Mouse (Mus musculus) stomach, embryonic 15.5 days (tissue): Measurements from ENCODE around the gene March5. TPM values are rescaled to one million over a fixed set of nuclear protein-coding genes. Genes with fewer than 3 reads are reported as not detected.
"Not testable (repeated sequence)": the region's sequence is repeated elsewhere in the genome, so short reads cannot be mapped to it uniquely, and the experiment has no call there.

Experiments
- ATAC-seq: fragments of 200-750 bp; cut with Nextera tagmentation; 2 replicates; pipeline ENCODE4 v1.8.0; 2017; ENCODE audit warnings: low read depth, moderate number of reproducible peaks, moderate TSS enrichment; ENCODE audit not compliant: insufficient read depth, low FRiP score
- H3K27ac ChIP-seq: fragments of 300-500 bp; sonication (generic); 2 replicates; pipeline ENCODE4 v1.5.1; 2015; ENCODE audit warnings: mild to moderate bottlenecking, inconsistent platforms
- H3K27me3 ChIP-seq: fragments of 300-500 bp; sonication (generic); replicated peaks from 2 replicates; pipeline ENCODE4 v1.6.1; 2015; ENCODE audit warnings: inconsistent platforms
- H3K36me3 ChIP-seq: fragments of 300-500 bp; sonication (generic); 2 replicates; pipeline ENCODE4 v1.6.1; 2015; ENCODE audit warnings: inconsistent platforms
- H3K4me1 ChIP-seq: fragments of 300-500 bp; sonication (generic); 2 replicates; pipeline ENCODE4 v1.6.1; 2015; ENCODE audit warnings: inconsistent platforms
- H3K4me2 ChIP-seq: fragments of 300-500 bp; sonication (generic); 2 replicates; pipeline ENCODE4 v1.6.1; 2015; ENCODE audit warnings: mild to moderate bottlenecking, inconsistent platforms
- H3K4me3 ChIP-seq: fragments of 300-500 bp; sonication (generic); replicated peaks from 2 replicates; pipeline ENCODE4 v1.5.1; 2015; ENCODE audit warnings: inconsistent platforms
- H3K9ac ChIP-seq: fragments of 300-500 bp; sonication (generic); 2 replicates; pipeline ENCODE4 v1.6.1; 2015; ENCODE audit warnings: inconsistent platforms
- H3K9me3 ChIP-seq: fragments of 300-500 bp; sonication (generic); 2 replicates; pipeline ENCODE4 v1.6.1; 2016; ENCODE audit warnings: inconsistent platforms
- WGBS: fragments of 180-500 bp; shearing (Covaris S2); methylation state at CpG from one replicate; pipeline ENCODE4 v1.1.7; 2015; 5-methylcytosine and 5-hydroxymethylcytosine counted together
- polyA plus RNA-seq: library from polyadenylated mRNA; unstranded; fragments of >200 nt; fragmentation: Nextera tagmentation; extraction: Ambion mirVana; gene quantifications from 2 replicates; pipeline ENCODE4 v1.2.1, GENCODE M21; 2015

March5 gene
- polyA plus RNA-seq, 1 experiment from 2014 or later = 87.6 TPM

- H3K4me2 ChIP-seq = peak overlapping the region; percentile 96
- peaks cover 15% of the 10 kb centered on the region; the same call in 1 of the 2 replicates for H3K4me1 ChIP-seq
- H3K4me3 ChIP-seq = peak overlapping the region; percentile 92; the same call in 1 of the 2 replicates
- no peaks in the 10 kb centered on the region for H3K9me3 ChIP-seq
- 78% methylated on average over 8 of the region's 8 CpGs for WGBS
- H3K9ac ChIP-seq = no peak overlapping the region
- no peak for ATAC-seq
- peaks cover 9% of the 10 kb centered on the region; the same call in 1 of the 2 replicates for H3K36me3 ChIP-seq
- no peak overlapping the region for H3K27ac ChIP-seq
- no peaks in the 10 kb centered on the region for H3K27me3 ChIP-seq
Observed at GRCm38 (mm10) chr19:37209467-37210128, 2.3 kb downstream of the March5 start.

- H3K36me3 ChIP-seq = peaks cover 9% of the 10 kb centered on the region; the same call in 1 of the 2 replicates
- peaks cover 15% of the 10 kb centered on the region; the same call in 1 of the 2 replicates for H3K4me1 ChIP-seq
- H3K4me3 ChIP-seq = no peak overlapping the region
- no peak for ATAC-seq
- no peaks in the 10 kb centered on the region for H3K9me3 ChIP-seq
- no peak overlapping the region for H3K9ac ChIP-seq
- WGBS = 95% methylated on average over 4 of the region's 4 CpGs
- H3K27ac ChIP-seq = no peak overlapping the region
- H3K4me2 ChIP-seq = no peak overlapping the region
- no peaks in the 10 kb centered on the region for H3K27me3 ChIP-seq
Observed at GRCm38 (mm10) chr19:37210457-37210856, 3.1 kb downstream of the March5 start.

GRCm38 (mm10) chr19:37211416-37211815, 4.1 kb downstream of the March5 start:
- WGBS = 85% methylated on average over 3 of the region's 3 CpGs

GRCm38 (mm10) chr19:37214711-37215110, 7.4 kb downstream of the March5 start:
- Histone ChIP-seq H3K27ac (no peak overlapping the region), H3K4me1 (peaks cover under 1% of the 10 kb centered on the region; the same call in 1 of the 2 replicates), H3K27me3 (no peaks in the 10 kb centered on the region), H3K9me3 (no peaks in the 10 kb centered on the region), H3K9ac (no peak overlapping the region), H3K4me2 (no peak overlapping the region), H3K36me3 (peaks cover 22% of the 10 kb centered on the region), H3K4me3 (no peak overlapping the region)
- WGBS = 54% methylated on average over 2 of the region's 2 CpGs
- no peak for ATAC-seq

More at GRCm38 (mm10) chr19:37211416-37211815, 4.1 kb downstream of the March5 start:
- H3K4me3 ChIP-seq = no peak overlapping the region
- H3K9ac ChIP-seq = no peak overlapping the region
- no peak overlapping the region for H3K4me2 ChIP-seq
- ATAC-seq = no peak
- H3K9me3 ChIP-seq = no peaks in the 10 kb centered on the region
- H3K4me1 ChIP-seq = peaks cover 15% of the 10 kb centered on the region; the same call in 1 of the 2 replicates
- H3K27ac ChIP-seq = no peak overlapping the region
- H3K27me3 ChIP-seq = no peaks in the 10 kb centered on the region
- H3K36me3 ChIP-seq = peaks cover 9% of the 10 kb centered on the region; the same call in 1 of the 2 replicates

GRCm38 (mm10) chr19:37225197-37225862, 18.0 kb downstream of the March5 start:
- WGBS = 84% methylated on average over 6 of the region's 6 CpGs
- ATAC-seq = no peak

GRCm38 (mm10) chr19:37232598-37232997, 25.3 kb downstream of the March5 start:
- peak; percentile 69; the same call in 1 of the 2 replicates for ATAC-seq
- WGBS = 62% methylated on average over 9 of the region's 9 CpGs

More at GRCm38 (mm10) chr19:37225197-37225862, 18.0 kb downstream of the March5 start:
- Histone ChIP-seq H3K36me3 (peaks cover 11% of the 10 kb centered on the region), H3K4me2 (no peak overlapping the region), H3K4me1 (no peaks in the 10 kb centered on the region), H3K27me3 (no peaks in the 10 kb centered on the region), H3K9ac (no peak overlapping the region), H3K27ac (no peak overlapping the region), H3K9me3 (no peaks in the 10 kb centered on the region), H3K4me3 (no peak overlapping the region)

GRCm38 (mm10) chr19:37233561-37234539, 26.5 kb downstream of the March5 start:
- 0 out of 2 replicates have a peak, but pooled peaks have one; percentile 16 for ATAC-seq
- H3K4me1 ChIP-seq = peaks cover 9% of the 10 kb centered on the region; the same call in 1 of the 2 replicates
- H3K4me2 ChIP-seq = peak overlapping the region; percentile 62
- no peaks in the 10 kb centered on the region for H3K36me3 ChIP-seq
- 6% methylated on average over 63 of the region's 63 CpGs for WGBS
- H3K27me3 ChIP-seq = peaks cover 17% of the 10 kb centered on the region
- no peak overlapping the region for H3K9ac ChIP-seq
- H3K4me3 ChIP-seq = peak overlapping the region; percentile 31
- no peak overlapping the region for H3K27ac ChIP-seq
- H3K9me3 ChIP-seq = no peaks in the 10 kb centered on the region

More at GRCm38 (mm10) chr19:37232598-37232997, 25.3 kb downstream of the March5 start:
- H3K27me3 ChIP-seq = peaks cover 17% of the 10 kb centered on the region
- H3K9ac ChIP-seq, H3K4me1 ChIP-seq, H3K36me3 ChIP-seq, H3K9me3 ChIP-seq, H3K4me2 ChIP-seq, H3K27ac ChIP-seq, H3K4me3 ChIP-seq: not testable (repeated sequence)

GRCm38 (mm10) chr19:37235818-37236217, 28.5 kb downstream of the March5 start:
- Histone ChIP-seq H3K4me1 (peaks cover 9% of the 10 kb centered on the region; the same call in 1 of the 2 replicates), H3K4me2 (no peak overlapping the region), H3K27ac (no peak overlapping the region), H3K27me3 (peaks cover 17% of the 10 kb centered on the region), H3K4me3 (no peak overlapping the region), H3K9me3 (no peaks in the 10 kb centered on the region), H3K36me3 (no peaks in the 10 kb centered on the region), H3K9ac (no peak overlapping the region)
- WGBS = 54% methylated on average over 8 of the region's 8 CpGs
- no peak for ATAC-seq

- Histone ChIP-seq H3K4me1 (peaks cover 9% of the 10 kb centered on the region; the same call in 1 of the 2 replicates), H3K27ac (no peak overlapping the region), H3K4me3 (no peak overlapping the region), H3K9ac (no peak overlapping the region), H3K4me2 (no peak overlapping the region), H3K36me3 (no peaks in the 10 kb centered on the region), H3K9me3 (no peaks in the 10 kb centered on the region), H3K27me3 (peaks cover 17% of the 10 kb centered on the region)
- ATAC-seq = peak; percentile 48; the same call in 1 of the 2 replicates
- WGBS = 53% methylated on average over 5 of the region's 5 CpGs
Observed at GRCm38 (mm10) chr19:37237306-37237705, 30.0 kb downstream of the March5 start.

- no peaks in the 10 kb centered on the region for H3K9me3 ChIP-seq
- WGBS = 10% methylated on average over 15 of the region's 15 CpGs
- H3K27me3 ChIP-seq = peaks cover 17% of the 10 kb centered on the region
- peak overlapping the region; percentile 8; the same call in 1 of the 2 replicates for H3K4me2 ChIP-seq
- peaks cover 9% of the 10 kb centered on the region; the same call in 1 of the 2 replicates for H3K4me1 ChIP-seq
- no peak overlapping the region for H3K4me3 ChIP-seq
- ATAC-seq = peak; percentile 90
- H3K27ac ChIP-seq = no peak overlapping the region
- H3K36me3 ChIP-seq = no peaks in the 10 kb centered on the region
- H3K9ac ChIP-seq = no peak overlapping the region
Observed at GRCm38 (mm10) chr19:37237712-37238437, 30.5 kb downstream of the March5 start.

GRCm38 (mm10) chr19:37238651-37239050, 31.3 kb downstream of the March5 start:
- no peaks in the 10 kb centered on the region for H3K9me3 ChIP-seq
- peaks cover 7% of the 10 kb centered on the region; the same call in 1 of the 2 replicates for H3K4me1 ChIP-seq
- WGBS = 19% methylated on average over 7 of the region's 7 CpGs
- no peak overlapping the region for H3K27ac ChIP-seq
- peaks cover 15% of the 10 kb centered on the region for H3K27me3 ChIP-seq
- ATAC-seq = no peak
- H3K36me3 ChIP-seq = no peaks in the 10 kb centered on the region
- no peak overlapping the region for H3K4me2 ChIP-seq
- H3K4me3 ChIP-seq = no peak overlapping the region
- no peak overlapping the region for H3K9ac ChIP-seq
